Mouse (Mus musculus) kidney, adult 2 months (tissue): ENCODE data around the gene Spg7.

Source experiments
- CTCF ChIP-seq: fragments of 200-500 bp; conservative IDR thresholded peaks from 2 replicates; pipeline ENCODE4 v1.5.1; 2011; ENCODE audit warnings: low read depth, mild to moderate bottlenecking, control low read depth, low read length, moderate library complexity, mixed read lengths; ENCODE audit not compliant: insufficient read depth, insufficient read length
- POLR2A ChIP-seq: fragments of 200-500 bp; IDR thresholded peaks from one replicate; pipeline ENCODE4 v1.6.1; 2011; ENCODE audit warnings: low read depth, low read length, control low read depth

DNA sequence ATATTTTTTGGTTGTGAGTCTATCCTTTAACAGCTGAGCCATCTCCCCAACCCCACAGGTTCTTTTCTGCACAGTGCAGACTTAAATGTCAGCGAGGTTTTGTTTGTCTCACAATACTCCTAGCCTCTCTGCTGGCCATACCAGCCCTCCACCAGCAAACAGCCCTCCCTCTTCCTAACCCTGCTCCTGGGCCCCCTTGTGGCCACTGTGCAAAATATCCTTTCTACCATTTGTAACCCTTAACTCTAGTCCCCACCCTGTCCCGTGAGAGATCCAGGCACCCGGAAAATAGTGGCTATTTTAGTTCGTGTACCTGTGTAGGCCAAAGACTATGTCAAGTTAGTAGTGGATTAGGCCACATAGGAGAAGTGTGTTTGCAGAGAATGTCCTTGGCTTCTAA lies 47.9 kb downstream of the Spg7 start:
- TF ChIP-seq POLR2A (no peak), CTCF (peak; percentile 73)
